Mouse (Mus musculus): ENCODE data around the gene Gm3573.
"Not testable (repeated sequence)": the region's sequence is repeated elsewhere in the genome, so short reads cannot be mapped to it uniquely, and the experiment has no call there.

The Gm3573 gene

GRCm38 (mm10) chr14:42190691-42191090, at the start of gene Gm3573:
Gene Gm3573 (minus strand): TSS chr14:42190791.
- DNase-seq (ENCODE audit: low spot score in 2 of 2) = not testable (repeated sequence)

GRCm38 (mm10) chr14:42216766-42217537, 26.4 kb upstream of the Gm3573 start:
- DNase-seq (ENCODE audit: low spot score in 2 of 2) = not testable (repeated sequence)

- DNase-seq (ENCODE audit: low spot score in 2 of 2) = not testable (repeated sequence)
Observed at GRCm38 (mm10) chr14:42183936-42184335, 6.7 kb downstream of the Gm3573 start.

- DNase-seq (ENCODE audit: low spot score in 2 of 2) = not testable (repeated sequence)
Observed at GRCm38 (mm10) chr14:42162522-42162921, 28.1 kb downstream of the Gm3573 start, which contains the start of gene Gm17027. Gene Gm17027 (minus strand): TSS chr14:42162622.

All from urinary bladder, adult 18-20 months (tissue).